Mouse (Mus musculus): ENCODE measurements around the gene Slc6a18.
A peak's percentile ranks its signal among the peaks of the same experiment; 100 is the strongest.

Gene Slc6a18

GRCm38 (mm10) chr13:73687601-73688000, 9.8 kb upstream of the Slc6a18 start:
- DNase-seq (ENCODE audit: low spot score in 2 of 2), result no peak

- DNase-seq (ENCODE audit: low spot score in 2 of 2), result no peak
These were observed 7.7 kb upstream of the Slc6a18 start for GRCm38 (mm10) chr13:73685502-73685901.

GRCm38 (mm10) chr13:73684412-73684811, 6.6 kb upstream of the Slc6a18 start:
- no peak for DNase-seq (ENCODE audit: low spot score in 2 of 2)

- DNase-seq (ENCODE audit: low spot score in 2 of 2), result no peak
These were observed 5.9 kb upstream of the Slc6a18 start for GRCm38 (mm10) chr13:73683682-73684081.

- no peak for DNase-seq (ENCODE audit: low spot score in 2 of 2)
These were observed 4.4 kb upstream of the Slc6a18 start for GRCm38 (mm10) chr13:73682226-73682625.

GRCm38 (mm10) chr13:73680394-73680793, 2.6 kb upstream of the Slc6a18 start:
- no peak for DNase-seq (ENCODE audit: low spot score in 2 of 2)

- DNase-seq (ENCODE audit: low spot score in 2 of 2), result no peak
These were observed 1.5 kb upstream of the Slc6a18 start for GRCm38 (mm10) chr13:73679311-73679710.

- DNase-seq (ENCODE audit: low spot score in 2 of 2), result no peak
These were observed 2.7 kb downstream of the Slc6a18 start for GRCm38 (mm10) chr13:73675161-73675560.

- no peak for DNase-seq (ENCODE audit: low spot score in 2 of 2)
These were observed 17.6 kb downstream of the Slc6a18 start for GRCm38 (mm10) chr13:73660163-73660695.

- no peak for DNase-seq (ENCODE audit: low spot score in 2 of 2)
These were observed 18.9 kb downstream of the Slc6a18 start for GRCm38 (mm10) chr13:73658953-73659352.

- DNase-seq (ENCODE audit: low spot score in 2 of 2), result no peak
These were observed 22.8 kb downstream of the Slc6a18 start for GRCm38 (mm10) chr13:73654976-73655375.

- DNase-seq (ENCODE audit: low spot score in 2 of 2), result no peak
These were observed 24.6 kb downstream of the Slc6a18 start for GRCm38 (mm10) chr13:73653266-73653665.

- DNase-seq (ENCODE audit: low spot score in 2 of 2), result no peak
These were observed 31.3 kb downstream of the Slc6a18 start for GRCm38 (mm10) chr13:73646397-73647087.

- DNase-seq (ENCODE audit: low spot score in 2 of 2), result no peak
These were observed 36.5 kb downstream of the Slc6a18 start for GRCm38 (mm10) chr13:73641296-73641695.

GRCm38 (mm10) chr13:73637826-73638225, 40.0 kb downstream of the Slc6a18 start:
- no peak for DNase-seq (ENCODE audit: low spot score in 2 of 2)

- DNase-seq (ENCODE audit: low spot score in 2 of 2), result no peak
These were observed 46.0 kb downstream of the Slc6a18 start for GRCm38 (mm10) chr13:73631837-73632236.

- no peak for DNase-seq (ENCODE audit: low spot score in 2 of 2)
These were observed 49.2 kb downstream of the Slc6a18 start for GRCm38 (mm10) chr13:73628586-73629113.

GRCm38 (mm10) chr13:73626745-73627549, 50.9 kb downstream of the Slc6a18 start, which contains the start of gene Tert:
Gene Tert (plus strand): TSS chr13:73626911.
- DNase-seq (ENCODE audit: low spot score in 2 of 2), result peak; percentile 41 to 66

- DNase-seq (ENCODE audit: low spot score in 2 of 2), result no peak
These were observed 51.4 kb downstream of the Slc6a18 start for GRCm38 (mm10) chr13:73626410-73626744.

GRCm38 (mm10) chr13:73620637-73621036, 57.2 kb downstream of the Slc6a18 start:
- DNase-seq (ENCODE audit: low spot score in 2 of 2), result no peak

GRCm38 (mm10) chr13:73618406-73618805, 59.4 kb downstream of the Slc6a18 start:
- no peak for DNase-seq (ENCODE audit: low spot score in 2 of 2)
